Mouse (Mus musculus): Measurements from ENCODE around the gene Zfp248. TPM values are rescaled to one million over a fixed set of nuclear protein-coding genes. Genes with fewer than 3 reads are reported as not detected.

Gene Zfp248
- polyA plus RNA-seq, 1 experiment from 2014 or later: 4.7 TPM

Small RNAs within 50 kb of the gene (microRNA-seq; reads per million reads assigned to microRNA genes)
- not detected for gene Gm25953

Other genes with a start within 250 kb of the Zfp248 start
- 20.4 and 20.7 TPM in 2 replicates for gene Bms1, start 36.1 kb downstream of the Zfp248 start, polyA plus RNA-seq (2014; fragmentation: Nextera tagmentation; extraction: Ambion mirVana)
- gene Zfp9, start 23.8 kb upstream of the Zfp248 start, polyA plus RNA-seq (2014; fragmentation: Nextera tagmentation; extraction: Ambion mirVana): 6.8 and 7.8 TPM in 2 replicates
- 6.6 and 8.0 TPM in 2 replicates for gene Ankrd26, start 106.7 kb upstream of the Zfp248 start, polyA plus RNA-seq (2014; fragmentation: Nextera tagmentation; extraction: Ambion mirVana)

Data from heart, embryonic 14.5 days (tissue).